Mouse (Mus musculus) fibroblast of lung, adult 2 months (primary cell): ENCODE results near the gene Lrrn1.

Source experiments
- DNase-seq: peaks from one replicate; pipeline ENCODE4 v3.0.0-alpha.2; 2011; ENCODE audit warnings: low read depth

The Lrrn1 gene

DNA sequence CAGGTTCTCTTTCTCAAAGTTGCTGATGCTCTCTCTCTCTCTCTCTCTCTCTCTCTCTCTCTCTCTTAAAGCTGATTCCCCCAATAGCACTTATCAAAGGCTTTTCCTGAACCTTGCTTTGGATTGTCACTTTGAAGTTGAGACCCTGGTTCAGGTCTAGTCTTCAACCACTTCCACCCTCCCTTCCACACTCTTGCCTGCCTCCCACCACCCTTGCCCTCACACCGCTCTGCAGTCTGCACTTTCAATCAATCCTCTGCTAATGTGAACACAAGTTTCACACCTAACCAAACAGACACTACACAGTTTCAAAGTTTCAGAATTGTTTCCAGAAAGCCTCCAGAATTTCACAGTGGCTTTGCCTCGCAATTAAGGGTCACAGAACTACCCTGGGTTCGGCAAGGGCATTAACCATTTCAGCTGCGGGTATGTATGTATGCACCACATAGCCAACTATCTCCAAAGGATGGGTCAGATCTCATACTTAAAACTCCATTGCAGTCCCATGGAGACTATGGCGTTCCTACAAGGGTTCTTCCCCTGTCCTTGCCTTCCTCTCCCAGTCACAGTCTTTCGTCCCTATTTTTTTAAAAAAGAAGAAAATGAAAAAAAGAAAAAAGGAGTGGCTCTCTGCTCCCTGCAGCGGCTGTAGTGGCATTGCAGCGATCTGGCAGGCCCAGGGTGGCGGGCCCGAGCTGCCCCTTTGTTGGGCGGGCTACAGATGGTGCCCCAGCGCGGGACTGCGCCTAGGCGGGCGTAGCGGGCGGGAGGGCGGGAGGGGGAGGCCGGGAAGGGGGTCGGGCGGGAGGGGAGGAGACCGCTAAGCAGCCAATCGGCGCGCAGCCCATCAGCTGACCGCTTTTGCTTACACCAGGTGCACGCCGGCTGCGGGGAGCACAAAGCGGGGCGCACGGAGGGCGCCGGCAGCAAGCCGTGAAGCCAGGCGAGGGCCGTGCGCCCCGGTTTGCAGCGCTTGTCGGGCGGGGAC lies at the start of gene Lrrn1:
Gene Lrrn1, plus strand, starts transcription at position 892 of the 988 bp plus-strand sequence.
- DNase-seq, result no peak

DNA sequence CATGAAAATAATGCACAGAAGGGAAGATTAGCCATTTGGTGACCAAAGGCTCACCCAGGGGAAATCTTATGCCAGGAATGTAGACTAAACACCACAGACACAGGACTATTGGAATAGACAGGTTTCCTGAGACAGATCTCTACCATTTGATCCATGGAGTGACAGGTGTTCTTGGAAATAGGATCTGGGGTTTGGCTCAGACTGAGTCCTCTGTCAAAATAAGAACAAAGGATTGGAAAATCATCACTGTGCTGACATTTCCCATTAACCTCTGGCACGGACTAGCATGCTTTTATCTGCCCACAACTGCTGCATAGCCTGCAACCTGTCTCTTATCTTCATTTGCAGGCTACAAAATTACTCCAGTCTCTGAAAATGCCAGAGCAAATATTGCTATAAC lies 35.1 kb upstream of the Lrrn1 start:
- DNase-seq, result no peak

DNA sequence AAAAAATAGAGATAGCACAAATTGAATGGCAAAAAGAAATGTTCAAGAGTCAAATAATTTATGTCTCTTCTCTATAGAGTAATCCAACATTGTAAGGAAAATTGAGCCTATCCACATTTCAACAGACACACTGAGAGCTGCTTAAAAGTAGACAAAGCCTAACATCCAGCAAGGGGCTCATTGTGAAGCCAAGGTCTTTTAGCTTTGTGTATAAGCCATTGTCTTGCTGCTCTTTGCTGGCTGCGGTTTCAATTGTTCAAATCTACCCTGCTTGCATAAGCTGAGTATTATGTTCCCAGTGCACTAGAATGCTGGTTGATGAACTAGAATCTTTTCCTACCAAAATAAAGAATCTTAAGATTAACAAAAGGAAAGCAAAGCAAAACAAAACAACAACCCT lies 33.7 kb upstream of the Lrrn1 start:
- no peak for DNase-seq

DNA sequence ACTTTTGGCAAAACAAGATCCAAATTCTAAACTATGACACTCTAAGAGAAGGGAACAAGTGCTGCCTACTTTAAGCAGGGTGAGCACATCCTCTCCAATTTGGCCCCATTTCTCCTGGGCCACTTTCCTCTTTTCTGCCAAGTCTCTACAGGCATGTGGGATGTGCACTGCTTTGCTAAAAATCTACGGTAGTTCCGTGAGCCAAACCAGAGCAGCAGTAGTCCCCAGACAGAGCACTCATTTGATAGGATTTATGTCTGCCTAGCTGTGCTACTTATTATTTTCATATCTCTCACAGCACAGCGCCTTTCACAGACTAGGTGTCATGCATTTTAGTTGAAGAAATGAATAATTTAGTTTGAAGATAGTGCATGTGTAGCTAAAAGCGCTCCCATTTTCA lies 15.9 kb upstream of the Lrrn1 start:
- DNase-seq, result no peak

DNA sequence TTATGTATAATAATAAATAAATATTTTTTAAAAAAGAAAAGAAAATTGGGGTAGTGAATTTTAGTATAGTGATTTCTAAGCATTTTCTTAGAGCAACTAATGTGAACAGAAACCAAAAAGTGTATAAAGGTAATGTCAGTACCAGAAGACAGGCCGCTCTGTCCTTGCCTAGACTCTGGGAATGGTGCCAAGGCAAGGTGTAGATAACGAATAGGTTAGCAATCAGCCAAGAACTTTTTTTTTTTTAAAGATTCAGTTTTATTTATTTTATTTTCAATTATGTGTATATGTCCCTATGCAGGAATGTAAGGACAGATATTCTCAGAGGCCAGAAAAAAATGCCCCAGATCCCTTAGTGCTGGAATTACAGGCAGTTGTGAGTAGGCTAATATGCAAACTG lies 5.6 kb upstream of the Lrrn1 start:
- DNase-seq, result no peak

DNA sequence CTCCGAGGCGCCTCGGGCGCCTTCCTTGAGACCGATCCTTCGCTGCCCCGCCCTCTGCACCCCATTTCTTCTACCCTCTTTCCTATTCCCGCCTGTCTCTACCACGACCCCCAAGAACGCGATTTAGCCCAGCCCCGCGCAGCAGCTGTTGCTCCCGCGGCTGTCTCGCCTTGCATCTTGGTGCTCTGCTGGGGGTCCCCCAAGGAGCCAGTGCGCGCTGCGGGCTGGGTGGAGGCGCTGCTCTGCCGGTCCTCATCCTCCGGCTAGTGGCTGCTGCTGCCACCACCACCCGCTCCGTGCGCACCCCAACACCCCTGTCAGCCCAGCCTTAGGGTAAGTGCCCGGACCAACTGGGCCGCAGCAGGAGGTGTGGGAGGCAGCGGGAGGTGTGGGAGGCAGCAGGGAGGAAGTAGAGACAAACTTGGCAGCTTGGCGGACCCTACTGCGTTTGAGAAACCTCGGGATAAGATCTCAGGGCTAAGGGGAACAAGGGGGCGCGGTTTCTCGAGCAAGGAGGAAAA lies 403 bp downstream of the Lrrn1 start:
- no peak for DNase-seq

DNA sequence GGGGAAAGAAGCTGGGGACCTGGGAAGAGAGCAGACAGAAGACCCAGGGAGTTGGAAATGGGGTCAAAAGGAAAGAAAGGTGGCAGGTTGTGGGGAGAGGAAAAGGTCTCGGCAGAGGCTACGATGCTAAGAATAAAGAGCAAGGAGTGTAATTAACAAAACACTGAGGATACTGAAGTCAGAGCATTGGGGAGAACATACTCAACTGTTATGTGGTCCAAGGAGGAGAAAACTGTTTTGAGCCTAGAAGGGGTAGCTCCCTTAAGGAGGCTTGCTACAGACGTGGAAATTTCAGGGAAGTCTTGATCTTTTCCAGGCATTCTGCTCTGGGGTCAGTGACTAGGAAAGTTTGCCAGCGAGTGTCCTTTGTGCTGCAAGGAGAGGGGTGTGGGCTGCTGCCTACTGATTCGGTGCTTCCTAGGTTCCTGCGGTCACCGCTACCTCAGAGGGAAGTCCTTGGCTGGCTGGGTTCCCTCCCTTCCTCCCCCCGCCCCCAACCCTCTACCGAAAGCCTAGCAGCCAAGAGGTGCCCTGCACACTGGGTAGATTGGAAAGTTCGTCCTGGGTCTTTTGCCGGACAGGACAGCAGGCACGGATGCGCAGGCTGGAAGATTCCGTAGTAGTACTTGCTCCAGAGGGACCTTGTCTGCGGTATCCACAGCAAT lies 1.2 kb downstream of the Lrrn1 start:
- DNase-seq, result no peak

DNA sequence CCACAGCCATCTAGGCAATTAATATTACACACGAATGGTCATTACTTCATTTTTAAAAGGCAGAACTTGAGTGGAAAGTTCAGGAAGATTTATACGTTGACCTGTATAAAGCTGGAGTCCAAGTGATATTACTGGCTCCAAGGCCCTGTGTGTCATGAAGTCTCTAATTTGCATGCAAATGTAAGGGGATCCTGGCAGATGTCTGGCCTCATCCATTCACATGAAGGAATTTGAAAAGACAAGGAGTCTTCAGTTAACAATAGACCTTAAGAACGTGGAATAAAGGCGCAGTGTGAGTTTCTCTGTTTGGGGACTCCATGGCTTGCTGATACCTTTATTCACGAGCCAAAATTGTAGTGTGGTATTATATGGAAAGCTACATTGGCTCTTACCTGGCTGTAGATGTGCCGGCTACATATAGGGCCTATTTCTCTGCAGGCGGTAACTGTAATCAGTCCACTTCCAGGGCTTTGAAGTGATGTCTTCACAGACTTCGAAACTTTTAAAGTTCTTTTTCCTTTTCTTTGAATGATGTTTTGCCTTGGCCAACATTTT lies 2.0 kb downstream of the Lrrn1 start:
- DNase-seq, result no peak

DNA sequence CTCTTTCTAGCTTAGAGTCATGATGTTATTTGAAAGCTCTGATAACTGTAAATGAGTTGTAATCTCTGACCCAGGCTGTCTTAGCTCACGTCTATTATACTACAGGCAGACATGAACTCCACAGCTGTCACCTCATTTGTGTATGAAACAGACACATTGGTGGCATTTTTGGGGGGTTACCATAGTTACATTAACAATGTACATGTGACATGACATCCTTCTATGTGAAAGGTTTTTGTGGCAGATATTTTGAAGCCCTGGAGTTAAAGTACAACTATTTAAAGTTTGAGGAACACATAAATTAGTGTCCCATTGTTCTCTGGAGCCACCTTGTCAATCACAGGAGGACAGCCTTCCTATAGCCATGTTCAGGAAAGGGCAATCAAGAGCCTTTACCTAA lies 5.0 kb downstream of the Lrrn1 start:
- no peak for DNase-seq

DNA sequence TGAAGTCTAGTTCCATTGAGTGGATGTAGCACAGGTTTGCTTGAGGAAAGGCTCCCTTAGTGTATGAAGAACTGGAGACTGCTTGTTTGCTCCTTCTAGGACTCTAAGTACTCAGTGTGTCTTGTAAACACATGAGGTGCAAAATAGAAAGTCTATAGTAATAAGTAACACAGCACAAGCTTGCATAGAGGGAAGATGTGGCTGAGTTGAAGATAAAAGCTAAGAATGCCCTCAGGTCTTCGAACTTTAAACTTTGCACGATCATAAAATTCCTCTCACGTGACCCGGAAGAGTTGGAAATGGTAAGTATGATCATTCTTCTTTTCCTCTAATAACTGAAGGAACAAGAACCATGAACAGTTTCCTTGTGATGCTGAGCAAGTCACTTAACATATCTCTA lies 7.1 kb downstream of the Lrrn1 start:
- DNase-seq, result no peak

DNA sequence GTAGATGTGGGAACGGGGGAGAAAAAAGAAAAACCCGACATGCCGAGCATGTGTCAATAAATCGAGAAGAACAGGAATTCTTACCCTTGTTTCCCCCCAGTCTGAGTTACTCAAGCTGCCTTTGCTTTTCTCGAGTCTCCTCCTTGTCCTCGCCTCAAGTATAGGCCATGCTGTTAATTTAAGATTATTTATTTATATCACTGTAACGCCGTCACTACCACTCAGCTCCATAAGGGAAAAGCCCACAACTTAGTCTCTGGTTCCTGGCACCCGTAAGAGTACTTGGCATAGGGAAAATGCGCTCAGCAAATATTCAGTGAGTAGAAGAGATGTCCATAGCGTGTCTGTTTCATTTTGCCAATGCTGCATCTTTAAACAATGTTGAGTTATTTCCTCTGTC lies 11.7 kb downstream of the Lrrn1 start:
- no peak for DNase-seq

DNA sequence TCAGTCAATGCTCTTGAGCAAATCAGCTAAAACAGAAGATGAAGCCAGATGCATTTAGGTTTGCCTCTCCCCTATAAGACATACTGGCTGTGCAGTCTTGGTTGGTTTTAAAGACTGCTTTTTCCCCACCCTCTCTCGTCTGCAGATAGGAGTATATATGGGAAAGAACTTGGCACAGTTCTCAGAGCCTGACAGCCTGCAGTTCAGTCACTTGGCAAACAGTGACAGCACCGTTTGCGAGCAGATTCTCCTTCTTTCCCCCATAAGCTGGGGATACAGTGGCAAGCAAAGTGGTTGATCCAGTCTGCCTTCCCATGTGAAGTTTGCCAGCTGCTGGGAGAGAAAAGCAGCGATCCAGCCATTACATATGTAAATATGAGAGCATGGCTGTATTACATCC lies 12.3 kb downstream of the Lrrn1 start:
- no peak for DNase-seq

DNA sequence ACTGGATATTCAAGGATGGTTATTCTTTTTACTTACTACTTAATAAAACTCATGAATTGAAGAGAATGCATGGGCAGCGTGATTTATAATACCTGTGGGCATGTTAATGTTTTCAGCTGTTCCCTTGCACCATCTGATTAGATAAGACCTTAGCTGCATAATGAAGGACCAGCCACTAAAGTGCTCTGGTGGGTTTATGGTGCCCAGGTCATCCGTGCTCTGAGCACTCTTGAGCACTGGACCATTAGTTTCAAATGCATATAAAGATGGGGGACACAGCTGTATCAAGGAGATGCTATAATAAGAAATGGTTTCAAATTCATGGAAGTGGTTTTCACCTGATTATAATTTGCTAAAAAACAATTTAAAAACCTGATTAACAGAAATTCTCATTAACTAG lies 16.7 kb downstream of the Lrrn1 start:
- no peak for DNase-seq

DNA sequence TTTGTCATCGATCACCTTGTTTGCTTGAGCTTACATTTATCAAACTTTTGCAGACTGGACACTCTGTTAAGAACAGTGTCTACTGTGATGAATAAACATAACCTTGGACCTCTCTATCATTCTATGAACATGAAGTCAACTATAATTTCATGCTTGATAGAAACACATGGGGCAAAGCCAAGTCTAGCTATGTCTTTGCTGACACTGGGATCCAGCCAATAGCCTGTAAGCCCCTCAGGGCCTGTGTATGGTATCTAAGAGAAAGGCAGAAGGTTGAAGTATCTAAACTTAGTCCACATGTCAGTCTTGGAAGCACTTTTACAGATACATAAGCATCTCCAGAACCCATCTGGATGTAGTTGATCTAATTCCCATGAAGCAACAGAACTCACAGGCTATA lies 22.9 kb downstream of the Lrrn1 start:
- no peak for DNase-seq

DNA sequence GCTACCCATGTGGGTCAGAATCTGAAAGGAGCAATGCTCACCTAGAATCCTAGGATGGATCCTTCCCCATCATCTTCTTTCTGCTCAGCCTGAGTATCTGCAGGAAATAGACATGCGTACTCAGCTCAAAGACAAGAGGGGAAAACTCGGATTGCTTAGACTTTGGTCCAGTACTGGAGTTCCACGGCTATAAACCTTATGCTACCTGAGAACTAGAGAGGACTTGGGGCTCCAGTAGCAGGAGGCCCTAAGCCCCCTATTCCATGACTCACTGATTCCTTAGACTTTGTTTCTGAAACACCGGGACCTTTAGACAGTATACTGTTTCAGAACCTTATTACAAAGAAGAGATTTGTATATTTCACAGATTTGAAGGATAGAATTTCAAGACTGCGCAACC lies 25.8 kb downstream of the Lrrn1 start:
- no peak for DNase-seq

DNA sequence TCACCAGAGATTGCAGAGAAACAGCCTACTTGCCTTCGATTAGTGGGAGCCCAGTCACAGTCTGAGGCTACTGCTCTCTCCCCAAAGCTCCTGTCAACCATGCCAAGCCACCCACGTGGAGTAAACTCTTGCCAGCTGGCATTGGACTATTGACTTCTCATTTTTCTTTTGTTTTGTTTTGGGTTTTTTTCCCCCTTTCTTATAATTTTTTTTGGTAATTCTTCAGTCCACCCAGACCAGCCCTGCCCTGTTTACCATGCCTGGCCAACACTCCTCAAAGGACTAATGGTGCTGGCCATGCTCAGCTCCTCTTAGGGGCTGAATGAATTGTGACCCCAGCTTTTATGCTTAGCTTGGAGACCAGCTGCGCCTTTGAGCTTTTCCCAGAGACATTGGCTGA lies 27.4 kb downstream of the Lrrn1 start:
- DNase-seq, result no peak

DNA sequence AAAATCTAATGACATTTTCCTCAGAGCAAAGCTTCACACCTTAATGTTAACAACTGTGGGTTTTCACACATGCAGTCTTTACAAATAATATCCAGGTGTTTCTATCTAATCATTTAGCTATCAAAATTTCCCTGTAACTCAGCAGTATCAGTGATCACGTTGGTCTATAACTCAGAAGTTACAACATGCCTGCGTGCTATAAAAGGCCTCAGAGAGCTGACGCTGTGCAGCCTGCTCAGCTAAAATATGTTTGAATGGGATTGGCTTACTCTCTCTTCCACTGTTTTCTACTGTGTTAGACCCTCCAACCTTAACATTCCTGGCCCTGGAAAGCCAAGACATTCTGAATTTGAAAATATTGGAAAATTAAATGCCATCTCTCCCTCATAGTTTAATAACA lies 28.2 kb downstream of the Lrrn1 start:
- no peak for DNase-seq

DNA sequence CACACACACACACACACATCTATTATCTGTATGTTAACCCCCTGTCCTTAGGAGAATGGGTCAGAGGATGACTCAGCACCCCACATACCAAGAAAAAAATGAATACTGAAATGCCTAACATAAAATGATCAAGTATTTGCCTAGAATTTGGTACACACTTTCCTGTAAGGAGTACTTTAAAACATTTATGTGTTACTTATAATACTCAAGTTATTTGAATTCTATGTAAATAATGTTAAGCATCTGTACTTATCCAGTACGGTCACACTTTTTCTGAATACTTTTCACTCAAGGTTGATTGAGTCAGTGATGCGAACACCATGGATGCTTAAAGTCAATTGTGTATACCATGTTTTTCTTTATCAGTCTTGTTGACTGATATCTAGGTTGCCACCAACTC lies 32.7 kb downstream of the Lrrn1 start:
- no peak for DNase-seq

DNA sequence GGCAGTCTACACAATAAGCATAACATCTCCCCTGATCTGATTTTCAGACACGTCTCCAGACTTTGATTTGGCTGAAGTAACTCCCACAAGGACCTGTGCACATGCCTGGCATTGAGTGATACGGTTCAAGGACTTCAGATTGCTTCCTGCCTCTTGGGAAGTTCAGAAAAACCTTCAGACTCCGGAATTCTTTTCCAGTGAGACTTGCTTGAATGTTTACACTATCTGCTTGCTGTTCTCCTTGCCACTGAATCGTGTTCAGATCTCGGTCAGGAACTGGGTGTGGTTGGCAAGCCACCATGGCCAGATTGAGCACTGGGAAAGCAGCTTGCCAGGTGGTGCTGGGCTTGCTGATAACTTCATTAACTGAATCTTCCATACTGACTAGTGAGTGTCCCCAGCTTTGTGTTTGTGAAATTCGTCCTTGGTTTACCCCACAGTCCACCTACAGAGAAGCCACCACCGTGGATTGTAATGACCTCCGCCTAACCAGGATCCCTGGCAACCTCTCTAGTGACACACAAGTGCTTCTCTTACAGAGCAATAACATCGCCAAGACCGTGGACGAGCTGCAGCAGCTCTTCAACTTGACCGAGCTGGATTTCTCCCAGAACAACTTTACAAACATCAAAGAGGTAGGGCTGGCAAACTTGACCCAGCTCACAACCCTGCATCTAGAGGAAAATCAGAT lies 37.5 kb downstream of the Lrrn1 start:
- no peak for DNase-seq

DNA sequence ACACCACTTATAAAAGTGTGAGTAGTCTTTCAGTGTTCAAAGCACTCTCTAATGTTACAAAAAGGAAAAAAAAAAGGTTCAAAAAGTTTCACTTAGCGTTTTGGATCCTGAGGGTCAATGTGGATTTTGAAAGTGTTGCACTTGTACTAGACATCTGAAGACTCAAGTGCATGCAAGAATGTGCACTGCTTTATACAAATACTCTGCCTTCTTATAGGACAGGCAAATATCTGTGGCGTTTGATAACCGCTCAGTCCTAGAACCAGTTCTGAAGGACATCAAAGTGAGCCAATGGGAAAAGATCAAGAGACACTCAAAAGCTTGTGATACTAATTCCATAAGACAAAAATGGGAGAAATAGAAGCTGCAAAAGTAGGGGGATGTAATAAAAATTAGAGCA lies 45.0 kb downstream of the Lrrn1 start:
- no peak for DNase-seq

DNA sequence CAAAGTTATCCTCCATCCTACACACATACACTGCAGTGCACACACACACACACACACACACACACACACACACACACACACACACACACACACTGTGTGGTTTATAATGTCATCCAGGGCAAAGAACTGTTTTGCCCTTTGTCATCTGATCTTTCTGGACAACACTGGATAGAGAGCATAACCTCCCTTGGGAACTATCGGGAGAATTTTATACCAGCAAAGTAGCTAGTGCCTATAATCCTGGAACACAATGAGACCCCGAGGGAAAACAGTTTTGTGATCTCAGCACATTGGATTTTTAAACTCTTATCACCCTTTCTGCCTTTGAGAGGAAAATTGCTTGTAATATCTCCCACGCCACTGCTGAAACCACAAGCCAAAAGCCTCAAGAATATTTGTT lies 45.8 kb downstream of the Lrrn1 start:
- no peak for DNase-seq

DNA sequence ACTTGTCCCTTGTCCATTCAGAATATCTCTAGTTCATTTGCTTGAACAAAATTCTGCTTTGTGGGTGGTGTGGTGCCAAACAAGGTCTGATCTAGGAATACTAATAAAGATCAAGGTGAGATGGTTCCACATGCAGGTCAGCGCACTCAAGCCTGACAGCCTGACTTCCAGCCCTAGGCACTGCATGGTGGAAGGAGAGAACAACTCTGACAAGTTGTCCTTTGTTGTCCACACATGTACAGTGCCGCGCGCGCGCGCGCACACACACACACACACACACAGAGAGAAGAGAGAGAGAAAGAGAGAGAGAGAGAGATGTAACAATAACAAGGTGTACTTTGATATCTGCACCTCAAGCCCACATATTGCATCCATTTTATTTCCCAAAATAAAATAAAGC lies 47.7 kb downstream of the Lrrn1 start:
- no peak for DNase-seq
